Mouse (Mus musculus) NIH3T3 (cell line): ENCODE measurements at regions not wholly inside any gene's neighbourhood (a gene's known extent, or its start where the extent isn't known, plus 50 kb on each side); places are given as distances from the start of the nearest gene placed in this dataset.
A peak's percentile ranks its signal among the peaks of the same experiment; 100 is the strongest.
"Not testable (repeated sequence)": the region's sequence is repeated elsewhere in the genome, so short reads cannot be mapped to it uniquely, and the experiment has no call there.

Experiments used
- DNase-seq: peaks from one replicate; pipeline ENCODE4 v3.0.0-alpha.2; 2012; ENCODE audit warnings: low read depth

DNA sequence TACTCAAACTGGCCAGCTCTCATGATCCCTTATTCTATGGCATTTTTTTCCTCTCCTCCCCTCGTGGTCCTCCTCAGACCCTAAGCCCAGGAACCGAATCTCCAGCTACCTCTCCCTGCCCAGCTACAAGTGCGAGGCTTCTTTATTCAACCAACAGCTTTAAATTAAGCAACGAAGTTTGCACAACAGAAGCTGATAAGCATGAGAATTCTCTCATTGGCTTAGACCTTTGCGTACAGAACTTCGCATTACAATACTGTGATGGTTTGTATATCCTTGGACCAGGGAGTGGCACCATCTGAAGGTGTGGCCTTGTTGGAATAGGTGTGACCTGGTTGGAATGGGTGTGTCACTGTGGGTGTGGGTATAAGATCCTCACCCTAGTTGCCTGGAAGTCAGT is 205.4 kb downstream of the Diras2 start:
- not testable (repeated sequence) for DNase-seq

DNA sequence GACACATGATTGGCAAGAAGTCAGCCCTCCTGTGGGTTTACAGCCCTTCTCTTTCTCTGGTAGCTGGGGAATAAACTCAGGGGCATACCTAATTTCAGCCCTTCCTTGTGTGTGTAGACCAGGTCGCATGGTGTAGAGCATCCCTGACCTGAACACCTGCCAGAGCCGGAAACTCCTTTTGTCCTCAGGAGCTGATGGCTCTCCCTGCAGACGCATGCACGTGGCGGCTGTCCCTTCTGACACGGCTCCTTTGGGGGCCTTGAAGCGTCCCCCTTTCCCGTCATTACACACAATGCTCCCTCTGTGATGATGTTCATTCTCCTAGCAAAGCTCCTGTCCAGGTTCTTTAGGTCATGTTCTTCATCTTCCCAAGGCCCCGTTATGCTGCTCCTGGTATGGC is 203.3 kb downstream of the Diras2 start:
- DNase-seq, result no peak

DNA sequence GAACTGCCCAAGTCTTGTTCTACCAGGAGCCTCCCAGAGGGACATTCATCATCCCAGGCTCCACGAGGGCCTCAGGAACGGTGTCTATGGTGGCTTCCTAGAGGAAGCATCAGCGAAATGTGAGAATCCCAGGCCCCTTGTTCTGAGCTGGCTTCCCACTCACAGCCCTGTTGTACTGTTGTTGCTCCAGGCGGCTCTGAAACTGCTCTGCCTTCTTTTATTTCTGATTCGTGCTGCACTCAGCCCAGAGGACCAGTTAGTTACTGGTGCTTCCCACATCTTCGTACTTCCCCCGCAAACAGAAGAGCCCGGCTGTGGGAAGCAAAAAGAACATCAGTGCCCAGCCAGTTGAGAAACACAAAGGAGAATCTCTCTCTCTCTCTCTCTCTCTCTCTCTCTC is 202.3 kb downstream of the Diras2 start:
- DNase-seq, result no peak

DNA sequence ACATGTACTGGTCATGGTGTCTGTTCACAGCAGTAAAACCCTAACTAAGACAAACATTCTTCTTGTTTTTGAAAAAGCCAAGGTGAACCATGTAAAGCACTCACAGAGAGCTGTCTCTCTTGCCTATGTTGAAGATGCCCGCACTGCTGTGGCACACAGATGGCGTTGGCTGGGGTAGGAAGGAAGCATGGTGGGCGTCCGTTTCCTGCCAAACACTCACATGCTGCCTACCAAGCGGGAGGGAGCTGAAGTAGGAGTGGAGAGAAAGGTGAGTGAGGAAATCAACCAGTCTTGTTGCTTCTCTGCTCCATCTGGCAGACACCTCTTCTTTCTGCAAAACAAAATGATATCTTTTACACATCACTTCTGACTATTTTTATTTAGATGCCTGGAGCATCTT is 200.0 kb downstream of the Diras2 start:
- DNase-seq, result no peak

DNA sequence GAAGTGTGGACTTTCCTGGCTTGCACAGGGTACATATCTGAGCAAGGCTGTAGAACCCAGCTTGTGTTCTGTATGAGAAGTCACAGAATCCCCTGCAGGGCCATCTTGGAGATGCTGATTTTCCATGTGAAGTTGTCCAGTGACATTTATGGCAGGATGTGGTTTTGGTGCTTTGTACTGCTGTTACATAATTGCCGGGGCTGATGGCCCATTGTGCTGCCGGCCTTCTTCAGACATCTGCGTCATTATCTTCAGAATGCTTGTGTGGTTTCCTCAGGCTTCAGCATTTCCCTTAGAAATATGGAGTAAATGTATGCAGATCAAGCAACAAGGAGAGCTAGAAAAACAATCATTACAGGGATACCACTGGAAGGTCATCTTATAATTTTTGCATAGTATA is 196.1 kb downstream of the Diras2 start:
- DNase-seq, result no peak

DNA sequence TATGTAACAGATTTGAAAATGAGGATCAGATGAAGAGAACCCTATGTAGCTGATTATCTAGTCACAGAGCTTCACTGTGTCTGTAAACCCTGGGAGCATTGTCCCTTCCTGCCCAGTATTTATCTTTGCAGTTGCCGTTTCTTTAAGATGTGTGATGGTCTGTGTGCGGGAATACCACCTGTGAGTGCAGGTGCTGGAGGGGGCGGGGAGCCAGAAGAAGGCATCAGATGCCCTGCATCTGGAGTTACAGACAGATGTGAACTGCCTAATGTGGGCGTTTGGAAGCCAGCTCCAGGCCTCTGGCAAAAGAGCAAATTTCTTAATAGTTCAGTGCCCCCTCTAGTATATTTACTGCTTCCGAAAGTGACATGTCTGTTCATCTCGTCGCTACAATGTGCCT is 193.1 kb downstream of the Diras2 start:
- no peak for DNase-seq

DNA sequence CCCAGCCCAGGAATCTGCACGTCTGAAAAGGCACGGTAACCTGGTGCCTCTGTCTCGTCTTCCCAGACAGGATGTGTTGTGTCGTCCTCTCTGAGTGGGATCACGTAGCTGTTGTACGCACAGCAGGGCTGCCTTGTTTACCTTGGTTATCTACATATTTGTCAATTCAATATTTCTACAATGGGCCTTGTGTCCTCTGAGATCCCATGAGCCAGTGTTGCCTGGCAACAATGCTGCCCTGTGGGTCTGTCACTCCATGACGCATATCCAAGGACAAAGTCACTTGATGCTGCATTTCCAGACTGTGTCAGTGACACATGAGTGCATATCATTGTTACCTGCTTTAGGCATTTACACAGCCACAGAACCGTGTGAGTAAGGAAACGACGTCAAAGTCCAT is 191.9 kb downstream of the Diras2 start:
- no peak for DNase-seq

DNA sequence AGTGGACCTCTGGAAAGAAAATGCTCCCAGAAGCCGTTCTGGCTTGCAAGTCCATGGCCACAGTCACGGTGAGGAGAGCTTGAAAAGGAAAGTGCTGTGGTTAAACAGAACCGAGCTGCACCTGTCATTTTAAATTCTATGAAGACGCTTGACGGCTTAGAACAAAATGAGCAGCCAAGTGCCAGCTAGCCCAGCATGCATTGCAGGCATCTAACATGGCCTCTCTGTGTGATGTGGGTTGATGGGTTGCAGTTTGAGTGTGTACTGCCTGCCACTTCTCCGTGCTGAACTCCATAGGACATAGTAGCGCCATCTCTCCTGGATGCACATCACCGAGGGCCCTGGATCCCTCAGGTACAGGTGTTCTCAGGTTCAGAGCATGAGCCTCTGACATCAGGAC is 189.1 kb downstream of the Diras2 start:
- DNase-seq, result no peak

DNA sequence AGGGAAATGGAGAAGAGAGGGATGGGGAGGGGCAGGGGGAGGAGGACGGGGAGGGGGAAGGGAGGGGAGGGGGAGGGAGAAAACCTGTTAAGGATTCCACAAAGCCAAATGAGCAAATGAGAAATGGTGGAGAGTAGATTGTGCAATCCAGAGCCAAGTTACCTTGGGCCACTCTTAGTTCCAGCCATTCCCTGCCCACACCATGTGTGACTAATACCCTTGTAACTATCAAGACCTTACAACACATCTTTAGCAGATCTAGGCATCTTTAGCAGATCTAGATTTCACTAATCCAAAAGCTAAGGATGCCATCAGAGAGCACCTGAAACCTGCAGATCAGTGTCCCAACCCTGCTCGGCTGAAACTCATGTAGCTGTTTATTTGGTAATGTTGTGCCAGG is 186.7 kb downstream of the Diras2 start:
- DNase-seq, result peak; percentile 14

DNA sequence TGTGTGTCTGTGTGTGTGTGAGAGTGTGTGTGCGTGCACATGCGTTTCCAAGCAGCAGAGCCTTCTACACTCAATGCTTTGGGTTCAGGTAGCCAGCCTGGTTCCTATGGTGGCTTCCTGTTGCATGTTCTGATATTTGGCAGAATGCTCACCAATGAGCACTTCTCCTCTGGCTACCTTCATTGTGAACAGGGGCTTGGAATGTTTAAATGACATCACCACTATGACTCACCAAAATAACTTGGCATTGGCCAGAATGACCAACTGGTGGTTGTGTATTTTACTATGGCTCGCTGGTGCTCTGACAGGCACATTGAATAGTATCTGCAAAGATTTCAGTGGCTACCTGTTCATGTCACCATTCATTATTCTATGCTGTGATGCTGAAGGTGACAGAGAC is 186.2 kb downstream of the Diras2 start:
- peak; percentile 67 for DNase-seq

DNA sequence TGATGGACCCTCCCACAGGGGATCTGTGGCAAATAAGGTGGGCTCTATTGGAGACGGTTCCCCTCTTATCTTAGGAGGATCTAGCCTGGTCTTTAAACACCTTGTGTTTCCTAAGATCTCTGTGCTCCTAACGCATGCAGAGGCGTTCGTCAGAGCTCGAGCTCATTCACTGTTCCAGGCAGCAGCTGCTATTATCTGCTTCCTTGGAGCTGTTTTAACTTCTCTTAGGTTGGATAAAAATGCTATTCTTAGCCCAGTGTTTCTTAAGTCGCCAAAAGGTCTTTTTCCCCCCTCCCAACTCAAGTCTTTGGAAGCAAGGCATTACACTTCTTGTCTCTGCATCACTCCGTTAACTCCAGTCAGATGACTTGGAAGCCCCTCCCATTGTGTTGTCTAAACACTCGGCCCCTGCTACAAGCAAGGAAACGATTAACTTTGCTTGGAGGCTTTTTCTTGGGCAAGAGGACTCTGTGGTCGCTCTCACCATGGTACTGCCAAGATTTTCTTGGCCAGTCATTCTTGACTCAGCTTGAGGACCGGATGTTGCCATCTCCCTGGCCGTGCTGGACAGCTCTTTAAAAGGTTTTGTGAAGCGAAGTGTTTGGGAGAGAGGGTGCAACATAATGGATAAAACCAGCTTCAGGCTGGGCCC is 185.6 kb downstream of the Diras2 start:
- DNase-seq, result peak; percentile 82

DNA sequence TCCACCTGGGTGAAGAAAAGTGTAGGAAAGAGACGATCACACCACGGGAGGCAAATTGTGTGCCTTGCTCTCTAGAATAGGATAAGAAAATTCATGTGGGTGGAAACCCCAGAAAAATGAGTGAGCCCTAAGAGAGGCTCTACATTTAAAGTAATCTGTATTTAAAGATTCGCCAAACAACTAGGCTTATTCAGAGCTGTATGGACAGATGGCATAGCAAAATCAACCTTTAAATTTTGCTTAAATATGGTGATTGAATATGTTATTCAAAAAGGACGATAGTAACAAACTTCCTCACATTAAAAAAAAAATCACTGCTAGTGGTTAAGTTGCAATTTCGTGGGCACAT is 185.1 kb downstream of the Diras2 start:
- DNase-seq, result no peak

DNA sequence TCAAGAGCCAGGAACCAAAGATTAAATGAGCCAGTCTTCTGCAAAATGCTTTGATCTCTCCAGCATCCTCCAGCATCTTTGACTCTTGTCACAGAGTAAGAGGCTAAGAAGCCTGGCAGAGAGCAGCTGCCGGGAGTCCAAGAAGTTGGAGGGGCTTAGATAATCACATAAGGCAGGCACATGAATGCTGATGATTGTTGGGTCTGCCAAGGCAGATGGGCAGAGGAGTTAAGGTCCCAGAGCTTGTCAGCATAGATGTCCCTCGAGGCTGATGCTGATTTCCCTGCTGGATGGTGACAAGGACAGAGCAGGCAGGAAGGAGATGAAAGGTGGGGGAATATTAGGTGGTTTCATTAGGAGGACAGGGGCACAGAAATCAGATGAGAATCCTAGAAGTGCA is 183.4 kb downstream of the Diras2 start:
- DNase-seq, result no peak

DNA sequence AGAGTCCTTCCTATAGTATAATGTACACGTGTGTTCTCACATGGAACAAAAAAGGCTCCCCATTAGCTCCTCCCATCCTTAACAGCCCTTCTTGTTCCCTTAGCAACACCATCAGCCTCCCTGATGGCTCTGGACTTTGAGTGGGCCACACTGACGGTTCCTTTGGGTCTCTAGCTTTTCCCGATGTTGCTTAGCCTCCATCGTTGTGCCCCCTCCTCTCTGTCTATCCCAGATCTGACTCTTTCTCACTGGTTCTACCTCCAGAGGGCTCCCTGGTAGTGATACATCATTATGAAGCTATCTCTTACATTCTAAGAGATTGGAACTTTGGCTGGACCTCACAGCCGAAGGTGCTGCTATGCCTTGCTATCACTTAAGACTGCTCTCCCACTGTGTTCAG is 181.5 kb downstream of the Diras2 start:
- DNase-seq, result no peak

DNA sequence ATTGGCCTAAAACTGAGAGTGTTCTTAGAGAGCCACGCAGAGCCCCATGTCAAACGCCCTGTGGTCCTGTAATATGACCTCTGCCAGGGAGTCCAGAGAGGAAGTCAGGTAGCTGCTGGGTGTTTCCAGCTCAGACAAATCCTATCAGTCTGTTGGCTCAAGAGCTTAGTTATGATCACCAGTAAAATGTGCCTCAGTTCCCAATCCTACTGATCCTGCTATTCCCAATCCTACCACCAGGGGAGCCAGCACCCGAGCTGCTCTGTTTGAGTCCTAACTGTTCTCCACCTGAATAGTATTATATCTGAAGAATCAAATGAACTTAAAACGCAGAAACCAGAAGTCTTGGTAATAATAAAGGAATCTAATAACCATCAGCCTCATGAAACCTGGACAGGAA is 178.5 kb downstream of the Diras2 start:
- DNase-seq, result peak; percentile 44

DNA sequence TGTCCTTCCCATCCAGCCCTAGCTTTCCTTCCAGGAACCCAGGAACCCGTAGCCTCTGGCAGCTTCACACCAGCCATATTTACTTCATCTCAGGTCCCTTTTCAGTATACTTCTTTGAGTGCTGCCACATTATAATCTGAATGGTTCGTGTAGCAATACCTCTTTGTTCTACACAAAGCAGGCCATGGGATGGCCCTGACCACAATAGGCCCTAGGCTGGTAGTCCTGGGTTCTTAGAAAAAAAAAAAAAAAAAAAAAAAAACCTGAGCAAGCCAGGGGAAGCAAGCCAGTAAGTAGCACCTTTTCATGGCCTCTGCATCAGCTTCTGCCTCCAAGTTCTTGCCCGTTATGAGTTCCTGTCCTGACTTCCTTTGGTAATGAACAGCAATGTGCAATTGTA is 177.6 kb downstream of the Diras2 start:
- no peak for DNase-seq

DNA sequence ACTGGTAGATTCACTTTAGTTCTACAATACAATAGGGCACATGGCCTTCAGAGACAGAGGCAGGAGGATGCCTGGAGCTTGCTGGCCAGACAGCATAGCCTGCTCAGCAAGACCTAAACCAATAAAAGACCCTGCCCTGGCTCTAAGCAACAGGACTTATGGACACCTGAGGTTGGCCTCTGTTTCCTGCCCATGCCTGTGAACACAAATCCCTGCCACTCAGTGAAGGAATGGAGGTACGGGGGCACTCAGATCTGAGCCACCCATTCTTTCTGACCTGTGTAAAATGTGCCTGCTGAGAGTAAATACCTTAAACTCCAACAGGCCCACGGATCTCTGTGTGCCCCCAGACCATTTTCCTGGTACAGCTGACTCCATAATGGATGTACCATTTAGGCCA is 177.1 kb downstream of the Diras2 start:
- no peak for DNase-seq

DNA sequence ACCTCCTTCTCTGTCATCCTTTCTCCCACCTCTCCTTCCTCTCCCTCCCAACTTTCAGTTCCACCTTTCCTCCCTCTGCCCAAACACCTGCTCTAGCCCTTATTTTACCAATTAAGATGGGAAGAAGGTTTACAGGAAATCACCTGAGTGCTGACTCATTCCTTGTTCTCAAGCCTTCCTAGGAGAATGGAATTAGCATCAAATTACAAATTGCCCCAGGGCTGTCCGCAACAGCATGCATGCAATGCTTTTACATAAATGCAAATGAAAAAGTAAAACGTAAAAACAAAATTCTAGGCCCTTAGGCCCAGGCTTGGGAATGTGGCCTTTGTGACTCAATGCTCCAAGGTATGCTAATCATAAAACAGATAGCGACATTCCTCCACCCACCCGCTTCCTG is 175.2 kb downstream of the Diras2 start:
- not testable (repeated sequence) for DNase-seq

DNA sequence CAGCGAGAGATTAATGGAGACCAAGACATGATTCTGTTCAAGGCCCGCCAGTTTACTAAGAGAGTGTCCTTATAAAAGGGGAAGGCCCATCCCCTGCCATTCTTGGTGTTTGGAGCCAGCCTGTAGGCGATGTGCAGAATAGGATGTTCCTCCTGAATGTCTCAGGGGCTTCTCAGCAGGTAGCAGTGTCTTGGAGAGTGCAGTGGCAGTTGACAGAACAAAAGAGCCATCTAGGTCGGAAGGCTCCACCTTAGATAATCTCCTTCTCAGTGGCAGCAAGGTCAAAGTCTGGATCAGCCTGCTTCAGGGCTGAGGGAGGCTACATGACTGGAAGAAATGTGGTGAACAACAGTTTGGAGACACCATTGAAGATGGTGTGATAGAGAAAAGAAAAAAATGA is 171.7 kb downstream of the Diras2 start:
- not testable (repeated sequence) for DNase-seq

DNA sequence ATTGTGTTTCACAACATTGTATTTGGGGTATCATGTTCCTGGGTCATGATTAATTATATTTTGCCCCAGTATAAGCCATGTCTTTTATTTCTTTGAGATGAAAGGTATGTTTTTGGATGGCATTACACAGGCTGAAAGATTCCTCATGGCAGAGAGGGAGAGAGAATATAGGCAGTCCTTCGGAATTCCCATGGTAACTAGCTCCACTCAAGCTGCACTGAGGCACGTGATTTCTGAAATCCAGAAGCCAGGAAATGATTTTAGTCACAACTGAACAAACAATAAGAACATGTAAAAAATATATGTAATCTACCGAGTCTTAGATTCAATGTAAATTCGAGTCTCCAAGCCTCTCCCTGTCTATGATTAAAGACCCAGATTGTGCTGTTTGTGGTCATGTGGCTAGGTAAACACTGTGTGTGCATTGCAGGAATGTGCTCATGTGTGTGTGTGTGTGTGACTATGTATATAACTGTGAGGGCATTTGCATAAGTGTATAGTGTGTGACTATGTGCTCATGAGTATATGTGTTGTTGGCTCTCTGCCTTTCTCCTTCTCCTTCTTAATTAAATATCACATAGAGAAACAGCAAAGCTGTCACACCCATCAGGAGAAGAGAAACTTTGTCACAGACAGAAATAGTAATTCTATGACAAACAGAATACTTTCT is 169.8 kb downstream of the Diras2 start:
- DNase-seq, result no peak

DNA sequence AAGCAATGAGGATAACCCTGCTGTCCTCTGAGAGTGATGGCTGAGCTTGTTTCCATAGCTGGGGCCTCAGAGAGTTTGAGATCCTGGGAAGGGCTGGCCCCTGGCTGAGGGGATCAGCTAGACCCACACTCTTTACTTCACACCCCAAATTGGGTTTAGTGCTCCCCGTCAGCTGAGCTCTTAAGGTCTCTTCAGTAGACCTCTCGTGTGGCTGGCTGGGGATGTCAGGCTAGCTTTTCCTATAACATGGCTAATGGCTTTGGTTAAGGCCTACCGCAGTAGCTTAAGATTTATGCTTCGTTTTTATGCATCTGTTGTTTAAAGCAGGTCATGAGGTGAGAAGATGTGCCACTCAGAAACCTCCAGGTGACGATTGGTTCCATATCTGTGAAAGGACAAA is 168.8 kb downstream of the Diras2 start:
- no peak for DNase-seq

DNA sequence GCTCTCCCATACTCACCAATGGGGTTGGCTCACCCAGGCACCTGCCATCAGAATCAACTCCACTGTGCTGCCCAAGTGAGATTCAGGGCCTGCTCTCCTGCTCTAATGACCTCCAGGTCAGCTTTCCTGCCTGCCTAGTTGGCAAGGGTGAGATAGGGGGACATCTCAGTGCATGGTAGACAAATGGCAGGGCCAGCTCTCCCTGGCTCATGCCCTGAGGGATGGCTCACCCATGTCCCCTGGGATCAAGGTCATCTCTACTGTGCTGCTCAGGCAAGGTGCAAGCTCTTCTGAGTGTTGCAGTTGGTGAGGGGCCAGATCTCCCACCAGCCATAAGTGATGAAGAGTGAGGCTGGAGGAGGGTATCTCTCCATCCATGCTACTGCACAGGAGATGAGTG is 161.2 kb downstream of the Diras2 start:
- no peak for DNase-seq

DNA sequence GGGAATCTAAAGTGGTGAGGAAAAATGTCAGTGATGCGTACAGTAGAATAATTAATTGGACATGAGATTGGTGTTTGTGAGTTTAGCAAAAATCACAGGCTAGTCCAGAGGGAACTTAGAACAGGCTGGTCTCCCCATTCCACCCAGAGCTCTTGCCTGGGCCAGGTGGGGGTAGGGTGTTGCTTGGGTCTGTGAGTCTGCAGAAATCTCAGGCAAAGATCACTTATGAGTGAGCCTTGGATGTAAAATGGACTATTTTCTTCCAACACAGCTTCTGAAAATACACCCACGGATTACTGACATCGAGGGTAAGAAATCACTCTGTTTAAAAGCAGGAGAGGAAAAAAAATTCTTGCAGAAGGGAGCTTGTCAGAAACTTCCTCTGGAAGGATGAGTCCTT is 159.1 kb downstream of the Diras2 start:
- no peak for DNase-seq

DNA sequence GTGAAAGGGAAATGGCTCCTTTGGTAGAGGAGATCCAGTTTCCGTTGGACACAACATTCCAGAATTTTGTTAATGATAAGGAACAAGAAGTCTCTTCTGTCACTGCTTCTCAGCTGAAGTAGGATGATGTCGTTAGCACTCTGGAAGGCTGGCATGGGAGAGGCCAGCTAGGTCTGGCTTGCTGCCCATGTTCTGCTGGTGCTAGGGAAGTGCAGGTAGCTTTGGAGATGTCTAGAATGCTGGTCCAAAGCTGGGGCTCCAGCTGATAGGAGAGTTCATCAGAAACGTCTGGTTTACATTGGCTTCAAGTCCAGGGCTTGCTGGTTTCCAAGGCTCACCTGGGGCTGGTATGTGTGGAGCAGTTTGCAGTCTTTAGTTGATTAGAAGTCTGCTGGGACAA is 156.3 kb downstream of the Diras2 start:
- no peak for DNase-seq
